Mouse (Mus musculus) kidney, adult 2 months (tissue): Measurements from ENCODE around the gene Cep57. TPM values are rescaled to one million over a fixed set of nuclear protein-coding genes. Genes with fewer than 3 reads are reported as not detected.

Source experiments
- DNase-seq: peaks from one replicate; pipeline ENCODE4 v3.0.0; 2021
- H3K27ac ChIP-seq: fragments of 200-500 bp; 2 replicates; pipeline ENCODE4 v1.5.1; 2012; ENCODE audit warnings: low read depth, low read length, control low read depth, inconsistent platforms; ENCODE audit not compliant: insufficient read depth
- H3K27me3 ChIP-seq: fragments of 200-500 bp; replicated peaks from 2 replicates; pipeline ENCODE4 v1.6.1; 2012; ENCODE audit warnings: mild to moderate bottlenecking, moderate library complexity, low read length, inconsistent platforms; ENCODE audit not compliant: control insufficient read depth, insufficient read depth
- H3K36me3 ChIP-seq: fragments of 200-500 bp; 2 replicates; pipeline ENCODE4 v1.6.1; 2012; ENCODE audit warnings: mild to moderate bottlenecking, moderate library complexity, low read length, inconsistent platforms; ENCODE audit not compliant: control insufficient read depth, insufficient read depth
- H3K4me1 ChIP-seq: fragments of 200-500 bp; 2 replicates; pipeline ENCODE4 v1.6.1; 2011; ENCODE audit warnings: low read length; ENCODE audit not compliant: control insufficient read depth, insufficient read depth
- H3K4me3 ChIP-seq: fragments of 200-500 bp; 2 replicates; pipeline ENCODE4 v1.5.1; 2011; ENCODE audit warnings: mild to moderate bottlenecking, low read depth, low read length, control low read depth; ENCODE audit not compliant: insufficient read depth
- CTCF ChIP-seq: fragments of 200-500 bp; conservative IDR thresholded peaks from 2 replicates; pipeline ENCODE4 v1.5.1; 2011; ENCODE audit warnings: low read depth, mild to moderate bottlenecking, control low read depth, low read length, moderate library complexity, mixed read lengths; ENCODE audit not compliant: insufficient read depth, insufficient read length
- POLR2A ChIP-seq: fragments of 200-500 bp; IDR thresholded peaks from one replicate; pipeline ENCODE4 v1.6.1; 2011; ENCODE audit warnings: low read depth, low read length, control low read depth
- WGBS: fragments of 180-500 bp; shearing (Covaris S2); methylation state at CpG from one replicate; pipeline ENCODE4 v1.1.7; 2018; 5-methylcytosine and 5-hydroxymethylcytosine counted together
- polyA plus RNA-seq: library from polyadenylated mRNA; depleted of rRNA; stranded (reverse); fragments of >200 nt; gene quantifications from 2 replicates; pipeline ENCODE4 v1.2.3, GENCODE M21; 2012; rRNA removed

The Cep57 gene
- polyA plus RNA-seq = 7.9 and 9.0 TPM in 2 replicates

GRCm38 (mm10) chr9:13826832-13827405 lies at the start of gene Cep57:
Gene Cep57, minus strand, starts transcription at chr9:13827107.
- H3K4me1 ChIP-seq = no peaks in the 10 kb centered on the region; the same call in 1 of the 2 replicates
- peak; percentile 99 for DNase-seq
- H3K27me3 ChIP-seq = no peaks in the 10 kb centered on the region
- peak within 1 kb of the TSS; percentile 87 for H3K27ac ChIP-seq
- peak within 1 kb of the TSS; percentile 77 for H3K4me3 ChIP-seq
- WGBS = under 1% methylated on average over 44 of the region's 44 CpGs
- TF ChIP-seq POLR2A (peak; percentile 47), CTCF (no peak)
- peaks cover 2% of the 10 kb centered on the region; the same call in 1 of the 2 replicates for H3K36me3 ChIP-seq

- H3K36me3 ChIP-seq = no peaks in the 10 kb centered on the region
- H3K27me3 ChIP-seq = no peaks in the 10 kb centered on the region
- TF ChIP-seq POLR2A (no peak), CTCF (no peak)
- H3K4me3 ChIP-seq = no peak overlapping the region
- DNase-seq = peak; percentile 17
- H3K27ac ChIP-seq = no peak overlapping the region
- 9% methylated on average over 2 of the region's 2 CpGs for WGBS
- no peaks in the 10 kb centered on the region for H3K4me1 ChIP-seq
Observed at GRCm38 (mm10) chr9:13875340-13875739, 48.4 kb upstream of the Cep57 start.

DNA sequence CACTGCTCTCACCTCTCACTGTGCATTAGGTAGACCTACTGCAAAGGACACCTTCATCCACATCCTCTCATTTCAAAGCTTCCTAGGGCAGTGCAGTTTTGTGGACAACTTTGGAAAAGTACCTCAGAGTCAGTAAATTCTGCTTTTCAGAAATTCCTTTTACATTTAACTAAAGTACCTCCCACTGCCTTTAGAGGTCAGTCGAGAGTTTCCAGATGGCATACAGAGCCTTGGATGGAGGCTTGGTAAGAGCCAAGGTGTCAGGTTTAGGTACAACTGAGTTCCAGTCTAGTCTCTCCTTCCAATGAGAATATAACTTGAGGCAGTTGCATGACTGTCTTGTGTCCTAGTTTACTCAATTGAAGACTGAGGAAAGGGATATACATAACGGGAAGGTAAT lies 47.5 kb upstream of the Cep57 start:
- no peak for TF ChIP-seq POLR2A
- no peak for TF ChIP-seq CTCF
- no peak for DNase-seq
- H3K27ac ChIP-seq = no peak overlapping the region
- H3K27me3 ChIP-seq = no peaks in the 10 kb centered on the region
- no peaks in the 10 kb centered on the region for H3K4me1 ChIP-seq
- no peak overlapping the region for H3K4me3 ChIP-seq
- 44% methylated on average over 2 of the region's 2 CpGs for WGBS
- no peaks in the 10 kb centered on the region for H3K36me3 ChIP-seq

DNA sequence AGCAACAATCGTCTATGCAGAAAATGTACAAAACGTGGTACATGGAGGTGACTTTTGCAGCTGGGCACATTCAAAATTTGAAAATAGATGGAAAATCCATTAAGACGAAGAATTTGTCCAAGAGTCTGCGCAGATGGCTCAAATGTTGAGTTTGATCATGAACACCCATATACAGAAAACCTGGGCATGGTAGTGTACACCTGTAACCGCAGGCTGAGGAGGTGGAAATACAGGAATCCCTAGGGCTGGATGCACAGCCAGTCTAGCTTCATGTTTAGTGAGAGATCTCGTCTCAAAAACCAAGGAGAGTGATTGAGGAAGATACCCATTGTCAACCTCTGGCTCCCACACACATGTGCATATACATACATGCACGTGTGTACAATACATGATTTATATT lies 44.7 kb upstream of the Cep57 start:
- H3K27me3 ChIP-seq = no peaks in the 10 kb centered on the region
- no peaks in the 10 kb centered on the region for H3K36me3 ChIP-seq
- TF ChIP-seq POLR2A (no peak), CTCF (no peak)
- no peak for DNase-seq
- H3K4me3 ChIP-seq = no peak overlapping the region
- no peak overlapping the region for H3K27ac ChIP-seq
- WGBS = 89% methylated on average over 7 of the region's 7 CpGs
- no peaks in the 10 kb centered on the region for H3K4me1 ChIP-seq

DNA sequence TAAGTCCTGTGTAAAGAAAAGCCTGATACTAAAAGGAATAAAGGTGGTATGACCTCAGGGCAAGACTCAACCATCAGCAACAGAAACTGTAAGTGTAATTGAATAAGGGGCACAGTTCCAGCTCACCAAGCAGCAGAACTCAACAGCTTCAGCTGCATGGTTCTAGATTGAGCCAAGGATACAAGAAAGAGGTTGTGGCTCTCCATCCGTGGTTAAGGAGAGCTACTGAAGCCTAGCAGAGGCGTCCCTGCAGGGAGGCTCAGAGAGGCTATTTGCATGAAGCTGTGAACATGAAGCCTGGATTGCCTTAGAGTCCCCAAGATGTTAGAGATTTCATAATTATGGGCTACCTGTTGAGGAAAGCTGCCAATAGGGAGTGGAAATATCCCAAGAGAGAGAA lies 40.7 kb upstream of the Cep57 start:
- no peaks in the 10 kb centered on the region for H3K27me3 ChIP-seq
- H3K36me3 ChIP-seq = no peaks in the 10 kb centered on the region
- H3K27ac ChIP-seq = no peak overlapping the region
- H3K4me1 ChIP-seq = no peaks in the 10 kb centered on the region
- no peak for DNase-seq
- no peak overlapping the region for H3K4me3 ChIP-seq
- 46% methylated on average over 2 of the region's 2 CpGs for WGBS
- no peak for TF ChIP-seq POLR2A
- TF ChIP-seq CTCF = no peak

GRCm38 (mm10) chr9:13856777-13857176 lies 29.9 kb upstream of the Cep57 start:
- Histone ChIP-seq H3K27me3 (no peaks in the 10 kb centered on the region), H3K4me1 (no peaks in the 10 kb centered on the region), H3K36me3 (no peaks in the 10 kb centered on the region), H3K27ac (no peak overlapping the region), H3K4me3 (no peak overlapping the region)
- DNase-seq = no peak
- WGBS = 58% methylated on average over 4 of the region's 4 CpGs
- TF ChIP-seq CTCF (no peak), POLR2A (no peak)

- DNase-seq = peak; percentile 47
Observed at GRCm38 (mm10) chr9:13856247-13856646, 29.3 kb upstream of the Cep57 start.

DNA sequence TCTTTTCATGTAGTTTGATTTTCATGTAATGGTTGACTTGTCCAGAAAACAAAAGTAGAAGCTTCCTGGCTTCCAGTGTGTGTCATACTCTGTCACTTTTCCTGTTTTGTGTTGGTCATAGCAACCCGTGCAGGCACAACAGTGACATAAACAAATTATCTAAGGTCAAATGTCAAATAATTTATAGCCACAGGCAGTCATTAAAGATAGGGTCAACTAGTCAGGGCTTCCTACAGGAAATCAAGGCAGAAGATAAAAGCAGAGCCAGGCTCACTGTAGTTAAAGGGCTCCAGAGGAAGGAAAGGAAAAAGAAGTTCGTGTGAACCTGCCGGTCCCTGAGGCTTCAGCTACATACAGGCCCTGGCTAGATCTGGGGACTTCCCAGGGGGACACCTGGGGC lies 27.0 kb upstream of the Cep57 start:
- Histone ChIP-seq H3K27me3 (no peaks in the 10 kb centered on the region), H3K4me1 (no peaks in the 10 kb centered on the region), H3K27ac (no peak overlapping the region), H3K36me3 (no peaks in the 10 kb centered on the region), H3K4me3 (no peak overlapping the region)
- DNase-seq = peak; percentile 38
- 52% methylated on average over 3 of the region's 3 CpGs for WGBS
- no peak for TF ChIP-seq POLR2A
- TF ChIP-seq CTCF = no peak

More at GRCm38 (mm10) chr9:13856247-13856646, 29.3 kb upstream of the Cep57 start:
- no peaks in the 10 kb centered on the region for H3K4me1 ChIP-seq
- no peaks in the 10 kb centered on the region for H3K36me3 ChIP-seq
- WGBS = 50% methylated on average over 1 of the region's 1 CpGs
- H3K27ac ChIP-seq = no peak overlapping the region
- no peak for TF ChIP-seq CTCF
- TF ChIP-seq POLR2A = no peak
- H3K4me3 ChIP-seq = no peak overlapping the region
- no peaks in the 10 kb centered on the region for H3K27me3 ChIP-seq
